Mouse (Mus musculus) liver, postnatal 0 days (tissue): Measurements from ENCODE around the gene Cryl1.

Experiments
- CTCF ChIP-seq: sonication (generic); IDR thresholded peaks from 2 replicates; pipeline ENCODE4 v1.5.1; 2016; ENCODE audit warnings: antibody characterized with exemption, low read depth
- EP300 ChIP-seq: IDR thresholded peaks from 2 replicates; pipeline ENCODE4 v1.6.1; 2016; ENCODE audit warnings: antibody characterized with exemption, low read depth, mild to moderate bottlenecking

DNA sequence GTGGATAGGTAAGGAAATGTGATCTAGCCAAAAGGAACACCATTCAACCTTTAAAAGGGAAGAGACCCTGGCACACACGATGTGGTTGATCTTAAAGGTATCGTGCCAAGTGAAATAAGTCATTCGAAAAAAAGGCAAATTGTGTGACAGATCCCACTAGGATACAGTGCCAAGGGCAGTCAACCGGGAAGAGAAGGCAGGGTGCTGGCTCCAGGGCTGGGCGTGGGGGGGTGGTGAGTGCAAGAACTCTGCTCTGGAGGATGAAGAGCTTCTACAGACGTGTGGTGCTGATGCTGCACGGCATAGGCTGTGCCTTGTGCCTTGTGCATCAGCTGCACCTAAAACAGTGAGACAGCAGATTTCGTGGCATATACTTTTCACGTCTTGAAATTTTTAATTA, 33.0 kb downstream of the Cryl1 start:
- TF ChIP-seq CTCF: no peak
- no peak for TF ChIP-seq EP300
